Mouse (Mus musculus): ENCODE results near the gene Cd72. TPM values are rescaled to one million over a fixed set of nuclear protein-coding genes. Genes with fewer than 3 reads are reported as not detected.

The Cd72 gene
- total and polyA plus RNA-seq, 2 experiments, result 3.6 to 4.9 TPM

- Histone ChIP-seq H3K4me3 (ENCODE audit: insufficient read depth, low read depth, low read length) (no peak overlapping the region), H3K27me3 (ENCODE audit: control insufficient read depth, insufficient read depth, low read length) (no peaks in the 10 kb centered on the region), H3K36me3 (ENCODE audit: control insufficient read depth, insufficient read depth, low read length) (peaks cover 10% of the 10 kb centered on the region), H3K79me2 (ENCODE audit: control insufficient read depth, insufficient read depth, low read length) (0 out of 2 replicates have a peak, but pooled peaks cover 3% of the 10 kb centered on the region), H3K27ac (replicated peaks; ENCODE audit: insufficient read depth, low read depth, low read length) (peak overlapping the region; percentile 86), H3K4me1 (ENCODE audit: control insufficient read depth, insufficient read depth, low read length) (peaks cover 32% of the 10 kb centered on the region), H3K9ac (ENCODE audit: low read depth, low read length) (no peak overlapping the region)
- TF ChIP-seq CTCF (IDR thresholded peaks at IDR 0.05; ENCODE audit: low read depth, low read length), result peak; percentile 74
- no peak for TF ChIP-seq POLR2A (IDR thresholded peaks at IDR 0.05; ENCODE audit: extremely low read depth, insufficient read depth, low read length)
- peak; percentile 76 for DNase-seq (ENCODE audit: extremely low read depth, low read depth, low spot score)
- under 1% methylated on average over 6 of the region's 6 CpGs for WGBS
These were observed 34.1 kb downstream of the Cd72 start for GRCm38 (mm10) chr4:43420305-43420704.

GRCm38 (mm10) chr4:43419801-43420281 is 34.6 kb downstream of the Cd72 start:
- TF ChIP-seq POLR2A (IDR thresholded peaks at IDR 0.05; ENCODE audit: extremely low read depth, insufficient read depth, low read length) (no peak), CTCF (IDR thresholded peaks at IDR 0.05; ENCODE audit: low read depth, low read length) (no peak)
- Histone ChIP-seq H3K36me3 (ENCODE audit: control insufficient read depth, insufficient read depth, low read length) (peaks cover 7% of the 10 kb centered on the region; the same call in 1 of the 2 replicates), H3K4me3 (ENCODE audit: insufficient read depth, low read depth, low read length) (no peak overlapping the region), H3K27ac (replicated peaks; ENCODE audit: insufficient read depth, low read depth, low read length) (peak overlapping the region; percentile 86), H3K79me2 (ENCODE audit: control insufficient read depth, insufficient read depth, low read length) (0 out of 2 replicates have a peak, but pooled peaks cover 7% of the 10 kb centered on the region), H3K9ac (ENCODE audit: low read depth, low read length) (peak overlapping the region; percentile 43), H3K27me3 (ENCODE audit: control insufficient read depth, insufficient read depth, low read length) (no peaks in the 10 kb centered on the region), H3K4me1 (ENCODE audit: control insufficient read depth, insufficient read depth, low read length) (peaks cover 32% of the 10 kb centered on the region)
- DNase-seq (ENCODE audit: extremely low read depth, low read depth, low spot score), result peak; percentile 77
- WGBS, result 23% methylated on average over 9 of the region's 9 CpGs

DNA sequence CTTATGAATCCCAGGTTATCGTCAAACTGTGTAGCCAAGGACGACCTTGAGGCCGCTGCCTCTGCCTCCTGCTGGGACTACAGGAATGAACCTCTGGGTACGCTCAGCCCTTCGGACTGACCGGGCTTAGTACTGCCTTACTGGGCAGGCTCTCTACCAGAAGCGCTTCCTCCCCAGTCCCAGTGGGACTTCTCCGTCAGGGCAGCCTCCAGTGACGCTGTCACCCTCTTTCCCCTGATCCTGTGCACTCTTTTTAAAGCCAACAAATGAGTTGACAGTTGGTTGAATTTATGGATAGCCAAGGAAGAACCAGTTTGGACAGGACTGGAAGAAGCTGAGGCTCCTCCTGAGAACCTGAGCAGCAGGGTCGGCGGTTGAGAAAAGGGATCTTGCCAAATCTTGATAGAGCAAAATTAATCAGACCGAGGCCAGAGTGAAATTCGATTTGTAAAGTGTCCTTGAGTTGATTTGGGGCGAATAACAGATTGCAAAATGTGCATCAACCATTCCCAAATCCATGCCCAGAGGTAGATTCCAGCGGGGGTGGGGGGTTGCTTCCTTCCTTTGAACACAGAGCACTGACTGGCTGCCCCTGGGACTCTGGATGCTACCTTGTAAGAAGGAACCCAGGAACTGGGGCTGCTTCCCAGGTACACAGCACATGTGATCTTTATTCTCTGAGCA is 35.3 kb downstream of the Cd72 start:
- Histone ChIP-seq H3K79me2 (ENCODE audit: control insufficient read depth, insufficient read depth, low read length) (0 out of 2 replicates have a peak, but pooled peaks cover 7% of the 10 kb centered on the region), H3K4me1 (ENCODE audit: control insufficient read depth, insufficient read depth, low read length) (peaks cover 32% of the 10 kb centered on the region), H3K36me3 (ENCODE audit: control insufficient read depth, insufficient read depth, low read length) (peaks cover under 1% of the 10 kb centered on the region; the same call in 1 of the 2 replicates), H3K27ac (replicated peaks; ENCODE audit: insufficient read depth, low read depth, low read length) (peak overlapping the region; percentile 86), H3K9ac (ENCODE audit: low read depth, low read length) (peak overlapping the region; percentile 29), H3K4me3 (ENCODE audit: insufficient read depth, low read depth, low read length) (no peak overlapping the region), H3K27me3 (ENCODE audit: control insufficient read depth, insufficient read depth, low read length) (no peaks in the 10 kb centered on the region)
- TF ChIP-seq POLR2A (IDR thresholded peaks at IDR 0.05; ENCODE audit: extremely low read depth, insufficient read depth, low read length), result 0 out of 2 replicates have a peak, but pooled peaks have one; percentile 19
- 0 out of 2 replicates have a peak, but pooled peaks have one; percentile 12 for TF ChIP-seq CTCF (IDR thresholded peaks at IDR 0.05; ENCODE audit: low read depth, low read length)
- peak; percentile 84 for DNase-seq (ENCODE audit: extremely low read depth, low read depth, low spot score)
- WGBS, result 9% methylated on average over 15 of the region's 15 CpGs

GRCm38 (mm10) chr4:43418450-43418849 is 36.0 kb downstream of the Cd72 start:
- 35% methylated on average over 4 of the region's 4 CpGs for WGBS
- no peaks in the 10 kb centered on the region for H3K27me3 ChIP-seq (ENCODE audit: control insufficient read depth, insufficient read depth, low read length)
- no peak overlapping the region for H3K9ac ChIP-seq (ENCODE audit: low read depth, low read length)
- H3K36me3 ChIP-seq (ENCODE audit: control insufficient read depth, insufficient read depth, low read length), result no peaks in the 10 kb centered on the region
- H3K4me3 ChIP-seq (ENCODE audit: insufficient read depth, low read depth, low read length), result no peak overlapping the region
- no peak for DNase-seq (ENCODE audit: extremely low read depth, low read depth, low spot score)
- H3K27ac ChIP-seq (replicated peaks; ENCODE audit: insufficient read depth, low read depth, low read length), result peak overlapping the region; percentile 86
- 0 out of 2 replicates have a peak, but pooled peaks cover 7% of the 10 kb centered on the region for H3K79me2 ChIP-seq (ENCODE audit: control insufficient read depth, insufficient read depth, low read length)
- TF ChIP-seq CTCF (IDR thresholded peaks at IDR 0.05; ENCODE audit: low read depth, low read length) (no peak), POLR2A (IDR thresholded peaks at IDR 0.05; ENCODE audit: extremely low read depth, insufficient read depth, low read length) (no peak)
- H3K4me1 ChIP-seq (ENCODE audit: control insufficient read depth, insufficient read depth, low read length), result peaks cover 27% of the 10 kb centered on the region

- Histone ChIP-seq H3K9ac (ENCODE audit: low read depth, low read length) (no peak overlapping the region), H3K4me3 (ENCODE audit: insufficient read depth, low read depth, low read length) (no peak overlapping the region), H3K27ac (replicated peaks; ENCODE audit: insufficient read depth, low read depth, low read length) (peak overlapping the region; percentile 22; the same call in 1 of the 2 replicates), H3K27me3 (ENCODE audit: control insufficient read depth, insufficient read depth, low read length) (no peaks in the 10 kb centered on the region), H3K4me1 (ENCODE audit: control insufficient read depth, insufficient read depth, low read length) (peaks cover 21% of the 10 kb centered on the region), H3K79me2 (ENCODE audit: control insufficient read depth, insufficient read depth, low read length) (peaks cover 7% of the 10 kb centered on the region; the same call in 1 of the 2 replicates), H3K36me3 (ENCODE audit: control insufficient read depth, insufficient read depth, low read length) (peaks cover 2% of the 10 kb centered on the region)
- TF ChIP-seq CTCF (IDR thresholded peaks at IDR 0.05; ENCODE audit: low read depth, low read length), result no peak
- no peak for TF ChIP-seq POLR2A (IDR thresholded peaks at IDR 0.05; ENCODE audit: extremely low read depth, insufficient read depth, low read length)
- no peak for DNase-seq (ENCODE audit: extremely low read depth, low read depth, low spot score)
- 86% methylated on average over 16 of the region's 16 CpGs for WGBS
These were observed 37.0 kb downstream of the Cd72 start for GRCm38 (mm10) chr4:43417269-43418062.

Data from liver, adult 2 months (tissue).